Mouse (Mus musculus): ENCODE measurements around the gene Lrrfip2.

Lrrfip2 gene

GRCm38 (mm10) chr9:111118252-111118890 lies 979 bp downstream of the Lrrfip2 start:
- DNase-seq: peak in 1 of 2 experiments; percentile 59

GRCm38 (mm10) chr9:111118891-111119441 lies 1.6 kb downstream of the Lrrfip2 start:
- no peak for DNase-seq

- DNase-seq: no peak
These were observed 5.1 kb downstream of the Lrrfip2 start for GRCm38 (mm10) chr9:111122446-111122845.

GRCm38 (mm10) chr9:111123336-111123735 lies 5.9 kb downstream of the Lrrfip2 start:
- no peak for DNase-seq

DNA sequence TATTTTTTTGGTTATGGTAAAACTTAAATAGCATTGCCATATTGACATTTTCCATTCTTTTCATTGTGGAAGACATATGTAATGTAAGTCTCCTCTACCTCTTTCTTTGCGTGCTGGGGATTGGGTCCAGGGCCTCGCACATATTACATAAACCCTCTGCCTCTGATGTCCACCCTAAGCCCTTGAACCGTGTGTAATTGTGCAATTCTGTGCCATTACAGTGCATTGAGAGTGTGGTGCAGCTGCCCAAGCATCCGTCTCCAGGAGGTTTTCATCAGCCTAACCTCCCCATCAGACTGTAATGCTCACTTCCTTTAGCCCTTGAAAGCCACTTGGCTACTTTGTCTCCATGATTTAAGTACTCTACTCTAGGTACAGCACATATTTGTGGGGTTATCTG lies 7.0 kb downstream of the Lrrfip2 start:
- DNase-seq: no peak

- DNase-seq: no peak
These were observed 9.3 kb downstream of the Lrrfip2 start for GRCm38 (mm10) chr9:111126735-111127134.

GRCm38 (mm10) chr9:111127749-111128148 lies 10.4 kb downstream of the Lrrfip2 start:
- DNase-seq: no peak

GRCm38 (mm10) chr9:111130126-111130525 lies 12.7 kb downstream of the Lrrfip2 start:
- no peak for DNase-seq

- no peak for DNase-seq
These were observed 20.8 kb downstream of the Lrrfip2 start for GRCm38 (mm10) chr9:111138161-111138560.

DNA sequence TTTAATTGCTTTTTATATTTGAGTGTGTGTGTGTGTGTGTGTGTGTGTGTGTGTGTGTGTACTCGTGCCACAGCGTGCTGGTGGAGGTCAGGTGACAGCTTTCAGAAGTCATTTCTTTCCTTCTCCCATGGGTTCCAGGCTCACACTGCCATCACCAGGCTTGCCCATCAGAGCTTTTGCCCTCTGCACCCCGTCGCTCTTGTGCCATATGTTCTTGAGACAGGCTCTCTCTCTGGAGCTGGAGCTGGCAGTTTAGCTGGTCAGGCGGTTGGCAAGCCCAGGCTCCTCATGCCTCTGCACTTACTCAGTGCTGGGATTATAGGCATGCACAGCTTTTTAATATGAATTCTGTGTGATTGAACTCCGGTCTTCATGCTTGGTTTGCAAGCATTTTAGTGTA lies 25.3 kb downstream of the Lrrfip2 start:
- DNase-seq: peak; percentile 63 to 79

GRCm38 (mm10) chr9:111143387-111143786 lies 26.0 kb downstream of the Lrrfip2 start:
- DNase-seq: no peak

DNA sequence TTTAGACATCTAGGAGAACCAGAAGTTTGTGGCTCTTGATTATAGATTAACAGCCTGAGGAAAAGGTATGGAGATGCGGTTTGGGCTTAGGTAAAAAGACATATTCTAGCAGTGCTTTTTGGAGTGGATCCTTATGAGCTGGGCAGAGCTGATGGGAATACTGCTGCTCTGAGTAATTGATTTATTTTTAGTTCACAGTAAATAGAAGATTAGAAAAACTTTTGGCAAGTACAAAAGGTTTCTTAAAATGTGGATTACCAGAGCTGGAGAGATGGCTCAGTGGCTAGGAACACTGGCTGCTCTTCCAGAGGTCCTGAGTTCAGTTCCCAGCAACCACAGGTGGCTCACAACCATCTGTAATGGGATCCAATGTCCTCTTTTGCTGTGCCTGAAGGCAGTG lies 27.3 kb downstream of the Lrrfip2 start:
- no peak for DNase-seq

DNA sequence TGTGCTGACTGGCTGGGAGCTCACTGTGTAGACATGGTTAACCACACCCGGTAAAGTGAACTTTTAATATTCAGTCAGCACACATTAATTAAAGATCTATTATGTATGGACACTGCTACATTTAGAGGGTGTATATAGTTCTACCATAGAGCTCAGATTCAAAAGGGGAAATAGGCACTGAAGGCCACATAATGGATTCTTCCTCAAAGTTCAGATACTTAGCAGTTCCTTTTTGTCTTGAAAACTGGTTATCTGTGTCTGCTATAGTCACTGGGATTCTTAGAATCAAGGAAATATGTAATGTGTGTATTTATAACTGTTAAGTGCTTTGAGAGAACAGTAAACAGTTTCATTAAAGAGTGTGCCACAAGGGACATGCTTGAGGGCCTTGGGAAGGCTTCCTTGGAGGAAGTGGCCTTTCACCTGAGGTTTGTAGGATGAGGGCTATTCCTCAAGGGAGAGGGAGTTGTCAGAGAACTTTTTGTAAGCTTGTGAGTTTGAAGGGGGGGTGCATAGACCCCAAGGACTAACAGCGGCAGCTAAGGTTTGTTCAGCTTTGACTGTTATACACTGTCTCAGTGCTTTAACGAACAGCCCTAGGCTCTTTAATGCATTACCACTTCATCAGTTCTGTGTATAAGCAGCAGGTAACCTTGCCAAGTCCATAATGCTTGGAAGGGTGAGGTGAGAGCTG lies 28.3 kb downstream of the Lrrfip2 start:
- no peak for DNase-seq

DNA sequence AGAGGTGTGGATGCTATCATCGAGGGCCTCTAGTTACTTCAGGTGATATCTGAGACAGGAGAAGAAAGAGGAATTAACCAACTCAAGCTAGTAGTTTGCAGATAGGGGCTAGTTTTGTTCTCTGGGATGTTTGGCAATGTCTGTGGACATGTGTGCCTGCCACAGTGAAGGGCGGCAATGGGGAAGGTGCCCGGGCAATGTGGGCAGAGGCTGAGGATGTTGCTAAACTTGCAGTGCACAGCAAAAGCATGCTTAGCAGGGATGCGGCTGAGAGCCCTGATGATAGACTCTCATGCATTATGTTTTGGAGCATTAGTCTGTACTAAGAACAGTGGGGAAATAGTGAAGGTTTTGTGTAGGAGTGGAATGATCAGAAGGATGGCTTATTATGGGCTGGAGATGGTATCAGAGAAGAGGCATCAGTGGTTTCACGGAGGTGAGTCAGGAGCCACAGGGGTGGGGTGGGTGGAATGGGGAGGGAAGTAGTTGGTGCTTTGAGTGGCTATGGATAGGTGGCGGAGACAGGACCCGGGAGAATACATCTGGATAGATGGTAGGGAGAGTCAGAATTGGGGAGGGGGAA lies 28.9 kb downstream of the Lrrfip2 start:
- DNase-seq: no peak

DNA sequence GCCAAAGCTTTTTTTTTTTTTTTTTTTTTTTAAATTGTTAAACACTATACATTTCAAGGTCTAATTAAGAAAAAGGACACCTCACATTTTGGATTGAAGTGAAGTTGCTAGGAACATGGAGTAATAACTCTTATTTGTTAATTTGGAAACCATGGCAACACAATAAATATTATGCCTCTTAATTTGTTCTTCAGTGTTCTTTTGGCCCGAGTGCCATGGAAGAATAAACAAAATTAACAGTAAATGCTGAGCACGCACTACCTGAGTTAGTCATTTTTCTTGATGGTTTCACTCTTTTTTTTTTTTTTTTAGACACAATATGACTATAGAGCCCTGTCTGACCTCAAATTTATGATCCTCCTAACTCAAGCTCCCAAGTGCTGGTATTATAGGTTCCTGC lies 30.6 kb downstream of the Lrrfip2 start:
- no peak for DNase-seq

DNA sequence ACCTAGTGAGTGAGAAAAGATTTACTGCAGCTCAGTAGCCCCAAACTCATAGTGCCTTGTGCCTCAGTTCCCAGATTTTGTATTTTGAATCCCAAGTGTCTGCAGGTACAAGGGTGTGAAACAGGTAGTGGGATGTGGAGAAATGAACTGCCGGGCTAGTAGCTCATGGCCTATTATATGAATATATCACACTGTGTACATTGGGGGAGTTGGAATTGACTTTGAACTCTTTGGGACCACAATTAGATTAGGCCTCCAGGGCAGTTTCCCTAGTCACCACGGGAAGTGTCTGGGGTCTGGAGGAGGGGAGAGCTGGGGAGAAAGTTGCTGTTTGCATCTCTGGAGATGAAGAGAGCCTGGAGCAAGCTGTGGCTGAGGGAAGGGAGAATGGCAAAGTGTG lies 31.0 kb downstream of the Lrrfip2 start:
- no peak for DNase-seq

DNA sequence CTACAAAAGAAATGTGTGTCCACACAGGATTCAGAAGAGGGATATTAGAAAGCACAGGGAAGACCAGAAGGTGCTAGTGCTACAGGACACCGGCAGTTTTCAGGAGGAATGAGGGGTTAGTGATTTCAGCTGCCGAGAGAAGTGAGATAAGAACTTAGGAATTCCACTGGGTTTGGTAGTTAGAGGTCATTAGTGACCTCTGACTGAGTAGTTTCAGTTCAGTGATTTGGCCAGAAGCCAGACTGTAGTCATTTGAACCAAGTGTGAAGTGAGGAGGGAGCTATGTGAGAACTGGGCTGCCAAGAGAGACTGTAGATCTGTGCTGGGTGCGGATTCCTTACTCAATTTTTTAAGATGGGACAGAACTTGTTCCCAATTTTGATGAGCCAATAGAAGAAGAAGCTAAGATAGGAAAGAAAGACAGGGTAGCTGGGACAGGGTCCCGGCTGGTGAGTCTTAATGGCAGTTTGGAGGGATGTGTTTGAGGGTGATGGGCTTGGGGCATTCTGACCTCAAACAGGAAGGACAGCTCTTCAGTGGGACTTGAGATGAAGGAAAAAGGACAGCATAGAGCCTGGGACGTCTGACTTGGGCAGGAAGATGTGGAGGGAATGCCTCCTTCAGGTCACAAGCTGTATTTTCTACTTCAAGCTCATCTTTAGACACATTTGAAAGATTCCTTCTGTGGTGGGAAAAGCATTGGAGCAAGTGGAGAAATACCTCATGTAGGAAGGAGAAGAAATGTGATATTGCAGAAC lies 32.0 kb downstream of the Lrrfip2 start:
- no peak for DNase-seq

DNA sequence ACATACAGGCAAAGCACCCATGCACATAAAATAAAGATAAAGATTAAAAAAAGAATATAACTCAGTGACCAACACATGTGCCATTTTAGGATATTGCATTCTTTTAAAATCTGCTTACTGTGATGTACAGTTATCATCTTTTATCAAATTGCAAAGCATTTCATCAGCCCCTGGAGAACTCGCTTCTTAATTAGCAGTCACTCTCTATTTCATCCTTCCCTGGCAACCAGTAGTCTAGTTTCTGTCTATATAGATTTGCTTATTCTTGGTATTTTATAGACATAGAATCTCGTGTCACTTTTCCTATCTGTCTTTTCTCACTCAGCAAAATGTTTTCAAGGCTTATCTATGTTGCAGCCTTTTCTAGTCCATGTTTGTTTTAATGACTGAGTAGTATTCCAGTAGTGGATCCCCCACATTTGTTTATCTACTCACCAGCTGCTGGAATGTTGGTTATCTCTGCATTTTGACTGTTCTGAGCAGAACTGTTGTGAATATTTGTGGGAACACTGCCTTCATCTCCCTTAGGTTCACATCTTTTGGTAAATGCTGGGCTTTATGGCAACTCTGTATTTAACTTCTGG lies 35.0 kb downstream of the Lrrfip2 start:
- no peak for DNase-seq

- no peak for DNase-seq
These were observed 35.6 kb downstream of the Lrrfip2 start for GRCm38 (mm10) chr9:111153026-111153425.

DNA sequence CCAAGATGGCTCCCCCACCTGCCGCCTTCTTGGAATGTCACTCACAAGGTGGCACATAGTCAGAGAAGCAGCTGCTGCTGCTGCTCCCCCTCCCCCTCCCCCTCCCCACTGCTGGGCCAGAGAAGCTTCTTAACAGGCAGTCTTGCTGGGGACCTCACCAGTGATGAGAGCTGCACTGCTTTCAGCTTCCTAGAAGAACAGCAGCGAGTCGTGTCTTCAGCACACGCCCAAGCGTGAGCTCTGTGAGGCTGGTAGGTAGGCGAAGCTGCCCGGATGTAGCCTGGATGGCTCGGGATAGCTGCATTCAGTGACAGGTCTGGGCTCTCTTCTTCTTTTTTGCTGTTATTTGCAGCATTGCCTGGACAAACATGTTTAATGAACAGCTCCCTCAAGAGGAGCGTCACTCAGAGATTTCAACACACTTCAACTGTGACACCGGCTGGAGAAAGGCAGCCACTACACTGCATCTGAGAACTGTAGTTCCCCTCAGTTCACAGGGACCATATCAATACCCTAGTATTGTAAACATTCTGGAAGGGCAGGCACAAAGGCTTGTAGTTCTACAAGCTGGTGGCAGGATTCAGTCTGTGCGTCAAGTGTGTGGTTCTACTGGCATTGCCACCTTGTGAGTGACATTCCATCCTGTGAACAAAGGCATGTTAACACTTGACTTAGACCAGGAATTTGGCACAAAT lies 38.5 kb downstream of the Lrrfip2 start:
- no peak for DNase-seq

DNA sequence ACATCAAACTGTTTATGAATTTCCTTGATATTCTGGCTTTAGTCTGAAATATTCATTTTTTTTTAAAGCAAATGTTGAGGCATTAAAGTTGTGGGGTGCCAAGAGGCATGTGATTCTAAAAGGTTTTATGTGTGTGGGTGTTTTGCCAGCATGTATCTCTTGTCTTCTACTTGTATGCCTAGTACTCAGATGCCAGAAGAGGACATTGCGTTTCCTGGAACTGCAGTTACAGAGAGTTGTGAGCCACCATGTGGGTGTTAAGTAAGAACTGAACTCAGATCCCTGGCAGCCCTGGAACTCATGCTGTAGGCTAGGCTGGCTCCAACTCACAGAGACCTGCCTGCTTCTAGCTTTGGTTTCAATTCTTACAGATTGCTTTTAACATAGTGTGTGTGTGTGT lies 42.2 kb downstream of the Lrrfip2 start:
- no peak for DNase-seq

DNA sequence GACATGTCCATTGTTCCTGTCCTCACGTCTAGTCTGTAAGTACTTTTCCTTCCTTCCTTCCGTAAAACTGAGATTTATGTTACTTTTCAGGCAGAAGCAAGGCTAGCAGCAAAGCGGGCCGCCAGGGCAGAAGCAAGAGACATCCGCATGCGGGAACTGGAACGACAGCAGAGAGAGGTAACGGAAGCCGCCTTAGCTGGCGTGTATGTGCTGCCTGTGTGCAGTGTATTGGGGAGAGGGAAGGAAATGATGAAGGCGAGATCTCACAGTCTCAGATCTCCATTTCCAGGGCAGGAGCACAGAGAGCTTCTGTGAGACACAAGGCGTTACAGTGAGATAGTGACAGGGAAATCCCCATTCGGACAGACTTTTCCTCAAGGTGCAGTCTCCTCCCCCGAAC lies 43.8 kb downstream of the Lrrfip2 start:
- DNase-seq: no peak
